Mouse (Mus musculus): ENCODE results near the gene Serpinh1.
"Not testable (repeated sequence)": the region's sequence is repeated elsewhere in the genome, so short reads cannot be mapped to it uniquely, and the experiment has no call there.

The Serpinh1 gene

GRCm38 (mm10) chr7:99374325-99374724 is 21.3 kb upstream of the Serpinh1 start:
- DNase-seq (ENCODE audit: low spot score in 2 of 2) = not testable (repeated sequence)

- no peak for DNase-seq (ENCODE audit: low spot score in 2 of 2)
Observed at GRCm38 (mm10) chr7:99366716-99367115, 13.7 kb upstream of the Serpinh1 start.

GRCm38 (mm10) chr7:99365069-99365468 is 12.0 kb upstream of the Serpinh1 start:
- DNase-seq (ENCODE audit: low spot score in 2 of 2) = peak; percentile 82 to 87

GRCm38 (mm10) chr7:99362137-99362536 is 9.1 kb upstream of the Serpinh1 start:
- no peak for DNase-seq (ENCODE audit: low spot score in 2 of 2)

- DNase-seq (ENCODE audit: low spot score in 2 of 2) = no peak
Observed at GRCm38 (mm10) chr7:99360803-99361414, 7.9 kb upstream of the Serpinh1 start.

GRCm38 (mm10) chr7:99360021-99360802 is 7.2 kb upstream of the Serpinh1 start:
- peak; percentile 83 to 92 for DNase-seq (ENCODE audit: low spot score in 2 of 2)

- DNase-seq (ENCODE audit: low spot score in 2 of 2) = no peak
Observed at GRCm38 (mm10) chr7:99358371-99358770, 5.3 kb upstream of the Serpinh1 start.

- peak in 1 of 2 experiments; percentile 41 for DNase-seq (ENCODE audit: low spot score in 2 of 2)
Observed at GRCm38 (mm10) chr7:99357201-99357600, 4.2 kb upstream of the Serpinh1 start.

GRCm38 (mm10) chr7:99356244-99356930 is 3.3 kb upstream of the Serpinh1 start:
- no peak for DNase-seq (ENCODE audit: low spot score in 2 of 2)

GRCm38 (mm10) chr7:99355731-99356131 is 2.7 kb upstream of the Serpinh1 start:
- DNase-seq (ENCODE audit: low spot score in 2 of 2) = peak; percentile 89

- no peak for DNase-seq (ENCODE audit: low spot score in 2 of 2)
Observed at GRCm38 (mm10) chr7:99351802-99352517, 1.1 kb downstream of the Serpinh1 start.

- no peak for DNase-seq (ENCODE audit: low spot score in 2 of 2)
Observed at GRCm38 (mm10) chr7:99351104-99351801, 1.8 kb downstream of the Serpinh1 start.

GRCm38 (mm10) chr7:99349782-99350720 is 3.0 kb downstream of the Serpinh1 start:
- no peak for DNase-seq (ENCODE audit: low spot score in 2 of 2)

- DNase-seq (ENCODE audit: low spot score in 2 of 2) = no peak
Observed at GRCm38 (mm10) chr7:99348883-99349282, 4.2 kb downstream of the Serpinh1 start.

GRCm38 (mm10) chr7:99347268-99347667 is 5.8 kb downstream of the Serpinh1 start:
- DNase-seq (ENCODE audit: low spot score in 2 of 2) = no peak

- DNase-seq (ENCODE audit: low spot score in 2 of 2) = no peak
Observed at GRCm38 (mm10) chr7:99343577-99343976, 9.5 kb downstream of the Serpinh1 start.

- DNase-seq (ENCODE audit: low spot score in 2 of 2) = no peak
Observed at GRCm38 (mm10) chr7:99340736-99341135, 12.3 kb downstream of the Serpinh1 start.

GRCm38 (mm10) chr7:99332774-99333480 is 20.1 kb downstream of the Serpinh1 start:
- DNase-seq (ENCODE audit: low spot score in 2 of 2) = peak; percentile 63 to 81

- DNase-seq (ENCODE audit: low spot score in 2 of 2) = no peak
Observed at GRCm38 (mm10) chr7:99330012-99330411, 23.0 kb downstream of the Serpinh1 start.

GRCm38 (mm10) chr7:99328847-99329246 is 24.2 kb downstream of the Serpinh1 start:
- DNase-seq (ENCODE audit: low spot score in 2 of 2) = no peak
